Mouse (Mus musculus) stomach, postnatal 0 days (tissue): Measurements from ENCODE around the gene Uap1l1. TPM values are rescaled to one million over a fixed set of nuclear protein-coding genes. Genes with fewer than 3 reads are reported as not detected.

ENCODE experiments used
- ATAC-seq: fragments of 200-750 bp; cut with Nextera tagmentation; 2 replicates; pipeline ENCODE4 v1.8.0; 2017; ENCODE audit not compliant: low FRiP score, low TSS enrichment
- DNase-seq: peaks from one replicate; pipeline ENCODE4 v3.0.0-alpha.2; 2016; ENCODE audit warnings: low spot score
- H3K27ac ChIP-seq: fragments of 300-500 bp; sonication (generic); replicated peaks from 2 replicates; pipeline ENCODE4 v1.5.1; 2014; ENCODE audit warnings: mild to moderate bottlenecking, control low read depth
- H3K27me3 ChIP-seq: fragments of 300-500 bp; sonication (generic); 2 replicates; pipeline ENCODE4 v1.6.1; 2014; ENCODE audit warnings: low read length; ENCODE audit not compliant: control insufficient read depth, insufficient read depth
- H3K36me3 ChIP-seq: fragments of 300-500 bp; sonication (generic); 2 replicates; pipeline ENCODE4 v1.6.1; 2014; ENCODE audit warnings: low read length, mixed read lengths; ENCODE audit not compliant: control insufficient read depth, insufficient read depth
- H3K4me1 ChIP-seq: fragments of 300-500 bp; sonication (generic); replicated peaks from 2 replicates; pipeline ENCODE4 v1.6.1; 2014; ENCODE audit warnings: antibody characterized with exemption; ENCODE audit not compliant: control insufficient read depth, insufficient read depth
- H3K4me2 ChIP-seq: fragments of 300-500 bp; sonication (generic); replicated peaks from 2 replicates; pipeline ENCODE4 v1.6.1; 2014; ENCODE audit warnings: low read depth, mild to moderate bottlenecking, control low read depth, moderate library complexity
- H3K4me3 ChIP-seq: fragments of 300-500 bp; sonication (generic); 2 replicates; pipeline ENCODE4 v1.5.1; 2014; ENCODE audit warnings: low read depth, low read length, control low read depth
- H3K9ac ChIP-seq: fragments of 300-500 bp; sonication (generic); 2 replicates; pipeline ENCODE4 v1.6.1; 2014; ENCODE audit warnings: mild to moderate bottlenecking, low read length, control low read depth, mixed read lengths
- H3K9me3 ChIP-seq: fragments of 300-500 bp; sonication (generic); 2 replicates; pipeline ENCODE4 v1.6.1; 2016; ENCODE audit warnings: low read length; ENCODE audit not compliant: control insufficient read depth
- CTCF ChIP-seq: IDR thresholded peaks from 2 replicates; pipeline ENCODE4 v1.5.1; 2016; ENCODE audit warnings: antibody characterized with exemption, low read depth, mild to moderate bottlenecking, moderate library complexity
- EP300 ChIP-seq: optimal IDR thresholded peaks from 2 replicates; pipeline ENCODE3; 2016; ENCODE audit warnings: antibody characterized with exemption
- WGBS: fragments of 180-500 bp; shearing (Covaris S2); extraction: QIAGEN DNeasy Blood & Tissue Kit; methylation state at CpG from one replicate; pipeline ENCODE4 v1.1.7; 2014; 5-methylcytosine and 5-hydroxymethylcytosine counted together
- polyA plus RNA-seq: library from polyadenylated mRNA; unstranded; fragments of >200 nt; fragmentation: Nextera tagmentation; extraction: Ambion mirVana; gene quantifications from 2 replicates; pipeline ENCODE4 v1.2.1, GENCODE M21; 2015

Gene Uap1l1
- polyA plus RNA-seq, 1 experiment from 2014 or later = 33.2 TPM

DNA sequence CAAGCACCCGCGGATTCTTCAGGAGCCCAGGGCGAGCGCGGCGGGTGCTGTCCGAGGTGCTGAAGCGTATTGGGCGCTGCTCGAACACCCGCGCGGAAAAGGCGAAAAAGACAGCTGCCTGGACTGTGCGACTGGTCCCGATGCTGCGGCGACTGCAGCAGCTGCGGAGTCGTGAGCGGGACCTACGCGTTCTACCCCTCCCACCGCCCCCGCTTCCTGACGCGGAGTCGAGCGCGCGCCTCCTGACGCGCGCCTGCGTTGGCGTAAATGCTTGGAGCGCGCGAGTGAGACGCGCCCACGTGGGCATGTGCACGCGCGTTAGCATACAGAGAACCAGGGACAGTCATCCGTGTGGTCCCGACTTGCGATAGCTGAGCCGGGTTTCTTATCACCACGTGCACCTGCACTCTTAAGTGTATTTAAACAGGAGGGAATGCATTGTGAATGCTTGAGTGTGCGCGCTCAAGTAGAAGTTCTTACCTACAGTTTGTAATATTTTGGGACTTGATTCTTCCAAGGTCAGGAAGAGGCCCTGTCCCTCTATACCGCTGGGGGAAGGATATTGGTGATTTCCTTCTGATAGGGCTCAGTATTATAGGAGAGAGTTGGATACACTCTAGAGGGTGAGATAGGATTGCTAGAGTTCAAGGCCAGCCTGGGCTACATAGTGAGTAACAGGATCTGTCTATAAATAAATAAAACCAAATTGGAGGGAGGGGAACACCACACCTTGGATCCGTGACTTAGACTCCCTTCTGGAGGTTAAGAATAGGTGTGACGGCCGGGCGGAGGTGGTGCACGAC lies 46.3 kb downstream of the Uap1l1 start, which contains the start of gene Grin1:
Gene Grin1, minus strand, starts transcription at position 217 of the 803 bp plus-strand sequence.
- no peaks in the 10 kb centered on the region for H3K9me3 ChIP-seq
- H3K36me3 ChIP-seq = no peaks in the 10 kb centered on the region
- no peak within 1 kb of the TSS for H3K9ac ChIP-seq
- DNase-seq = peak; percentile 75
- WGBS = 10% methylated on average over 57 of the region's 58 CpGs
- peak; percentile 60; the same call in 1 of the 2 replicates for ATAC-seq
- H3K4me1 ChIP-seq = no peaks in the 10 kb centered on the region
- H3K27me3 ChIP-seq = no peaks in the 10 kb centered on the region
- no peak within 1 kb of the TSS for H3K27ac ChIP-seq
- TF ChIP-seq CTCF (no peak), EP300 (no peak)
- H3K4me2 ChIP-seq = peak within 1 kb of the TSS; percentile 48
- peak within 1 kb of the TSS; percentile 24 for H3K4me3 ChIP-seq

DNA sequence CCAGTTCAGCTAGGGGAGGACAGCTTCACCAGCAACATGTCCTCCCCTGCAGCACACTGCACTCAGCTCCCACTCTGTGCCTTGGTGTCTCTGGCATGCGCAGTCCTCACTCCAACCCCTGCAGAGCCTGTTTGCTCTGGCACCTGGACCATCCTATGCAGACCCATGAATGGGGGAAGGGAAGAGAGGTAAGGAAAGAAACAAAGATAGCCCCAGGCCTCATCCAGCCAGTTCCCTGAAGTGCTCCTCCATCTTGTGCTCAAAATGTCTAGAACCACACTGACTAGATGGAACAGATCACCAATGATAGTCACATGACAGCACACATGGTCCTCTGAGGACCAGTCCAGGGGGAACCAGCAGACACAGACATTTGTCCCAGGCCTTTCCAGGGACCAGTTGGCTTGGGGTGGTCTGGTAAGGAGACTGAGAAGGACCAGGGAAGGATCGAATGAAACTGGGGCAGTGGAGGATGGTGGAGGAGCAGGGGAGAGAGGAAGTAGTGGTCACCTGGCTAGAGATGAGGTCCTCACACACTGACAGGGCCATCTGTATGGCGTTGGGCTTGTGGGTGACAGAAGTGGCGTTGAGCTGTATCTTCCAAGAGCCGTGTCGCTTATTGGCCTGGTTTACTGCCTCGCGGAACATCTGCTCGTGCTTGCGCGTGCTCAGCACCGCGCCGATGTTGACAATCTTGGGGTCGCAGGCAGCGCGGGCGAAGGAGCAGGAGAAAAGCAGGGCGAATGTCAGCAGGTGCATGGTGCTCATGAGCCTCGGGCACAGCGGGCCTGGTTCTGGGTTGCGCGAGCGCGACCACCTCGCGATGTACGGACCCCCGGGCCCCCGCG lies 47.1 kb downstream of the Uap1l1 start:
- Histone ChIP-seq H3K27ac (no peak overlapping the region), H3K4me1 (no peaks in the 10 kb centered on the region), H3K9me3 (no peaks in the 10 kb centered on the region), H3K4me3 (peak overlapping the region; percentile 24), H3K9ac (no peak overlapping the region), H3K4me2 (peak overlapping the region; percentile 48), H3K27me3 (no peaks in the 10 kb centered on the region), H3K36me3 (no peaks in the 10 kb centered on the region)
- DNase-seq (no peak), ATAC-seq (peak; percentile 31; the same call in 1 of the 2 replicates)
- TF ChIP-seq EP300 (no peak), CTCF (no peak)
- WGBS = 6% methylated on average over 30 of the region's 31 CpGs

DNA sequence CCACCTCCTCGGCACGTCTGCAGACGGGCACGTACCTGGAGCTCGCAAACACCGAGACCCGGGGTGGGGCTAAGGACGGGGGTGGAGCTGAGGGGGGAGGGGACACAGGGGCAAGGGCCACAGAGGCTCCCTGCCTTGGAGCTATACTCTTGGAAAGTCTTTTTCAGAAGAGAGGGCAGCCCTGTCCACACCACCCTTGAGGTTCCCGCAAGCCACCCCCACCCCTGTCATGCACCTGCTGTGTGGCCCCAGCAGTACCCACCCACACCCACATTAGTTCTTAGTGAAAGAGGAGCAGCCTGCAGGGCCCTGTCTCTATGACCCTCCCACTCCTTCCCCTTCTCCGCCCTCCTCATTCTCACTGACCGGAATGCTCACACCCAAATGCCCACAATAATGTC lies 54.0 kb downstream of the Uap1l1 start:
- Histone ChIP-seq H3K9ac (no peak overlapping the region), H3K27ac (no peak overlapping the region), H3K27me3 (no peaks in the 10 kb centered on the region), H3K9me3 (no peaks in the 10 kb centered on the region), H3K4me1 (no peaks in the 10 kb centered on the region), H3K36me3 (no peaks in the 10 kb centered on the region), H3K4me3 (no peak overlapping the region), H3K4me2 (0 out of 2 replicates have a peak overlapping the region, but pooled peaks have one; percentile 27)
- no peak for TF ChIP-seq CTCF
- TF ChIP-seq EP300 = no peak
- 0 out of 2 replicates have a peak, but pooled peaks have one; percentile 48 for ATAC-seq
- 7% methylated on average over 11 of the region's 11 CpGs for WGBS
- peak; percentile 66 for DNase-seq

DNA sequence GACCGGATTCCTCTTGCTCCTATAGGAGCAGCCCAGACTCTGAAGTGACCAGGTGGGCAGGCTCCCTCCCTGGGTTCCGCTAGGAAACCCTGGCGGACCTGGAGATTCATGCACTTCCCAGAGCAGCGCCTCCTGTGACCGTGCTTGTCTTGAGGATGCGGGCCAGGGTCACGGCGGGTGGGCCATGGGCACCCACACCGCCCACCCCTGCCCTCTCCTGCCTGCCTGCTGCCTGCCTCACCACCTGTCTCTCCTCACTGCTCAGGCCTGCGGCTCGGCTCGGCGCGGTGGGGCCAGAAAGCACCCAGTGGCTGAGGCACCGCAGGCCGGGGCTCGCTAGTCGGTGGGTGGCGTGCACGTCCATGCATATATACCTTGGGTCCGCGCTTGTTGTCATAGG lies 54.5 kb downstream of the Uap1l1 start:
- no peak overlapping the region for H3K4me3 ChIP-seq

DNA sequence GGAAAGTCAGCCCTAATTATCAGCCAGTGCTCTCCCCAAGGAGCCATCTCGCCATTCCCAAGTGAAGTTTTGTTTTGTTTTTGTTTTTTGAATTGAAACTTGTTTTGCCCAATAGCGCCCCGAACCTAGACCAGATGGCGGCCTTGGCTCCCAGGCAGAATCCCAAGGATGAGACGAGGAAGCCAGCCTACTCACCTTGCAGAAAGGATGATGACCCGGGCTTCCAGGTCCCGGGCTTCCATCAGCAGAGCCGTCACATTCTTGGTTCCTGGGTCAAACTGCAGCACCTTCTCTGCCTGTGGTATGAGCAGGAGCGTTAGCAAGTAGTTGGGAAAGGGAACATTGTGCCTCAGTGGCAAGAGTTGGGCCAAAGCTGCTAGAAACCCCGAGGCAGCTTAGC lies 55.3 kb downstream of the Uap1l1 start:
- H3K4me2 ChIP-seq = no peak overlapping the region
- H3K27ac ChIP-seq = no peak overlapping the region
- H3K27me3 ChIP-seq = no peaks in the 10 kb centered on the region
- H3K9me3 ChIP-seq = no peaks in the 10 kb centered on the region
- 56% methylated on average over 10 of the region's 10 CpGs for WGBS
- H3K9ac ChIP-seq = no peak overlapping the region
- H3K36me3 ChIP-seq = no peaks in the 10 kb centered on the region
- no peak for ATAC-seq
- TF ChIP-seq EP300 (no peak), CTCF (no peak)
- H3K4me1 ChIP-seq = 0 out of 2 replicates have a peak, but pooled peaks cover under 1% of the 10 kb centered on the region
- H3K4me3 ChIP-seq = no peak overlapping the region
- no peak for DNase-seq

More for the DNA sequence above, 54.5 kb downstream of the Uap1l1 start:
- H3K9me3 ChIP-seq = no peaks in the 10 kb centered on the region
- 2% methylated on average over 22 of the region's 22 CpGs for WGBS
- DNase-seq (no peak), ATAC-seq (no peak)
- H3K4me2 ChIP-seq = peak overlapping the region; percentile 27
- no peaks in the 10 kb centered on the region for H3K27me3 ChIP-seq
- no peak for TF ChIP-seq EP300
- no peak; the same call in 1 of the 2 replicates for TF ChIP-seq CTCF
- no peaks in the 10 kb centered on the region for H3K36me3 ChIP-seq
- no peak overlapping the region for H3K9ac ChIP-seq
- no peak overlapping the region for H3K27ac ChIP-seq
- no peaks in the 10 kb centered on the region for H3K4me1 ChIP-seq

Other genes starting within 250 kb of the Uap1l1 start
- gene Nrarp, start 184.9 kb downstream of the Uap1l1 start, polyA plus RNA-seq = 25.3 and 25.6 TPM in 2 replicates
- gene Tor4a, start 168.8 kb downstream of the Uap1l1 start, polyA plus RNA-seq = 13.1 and 13.7 TPM in 2 replicates
- gene Nelfb, start 154.2 kb downstream of the Uap1l1 start, polyA plus RNA-seq = 58.6 and 59.1 TPM in 2 replicates
- not detected in 2 replicates for gene Stpg3, start 151.0 kb downstream of the Uap1l1 start, polyA plus RNA-seq
- 0.92 TPM in 1 of 2 replicates, not detected in the other for gene Fam166a, start 146.9 kb downstream of the Uap1l1 start, polyA plus RNA-seq
- gene Tubb4b, start 141.0 kb downstream of the Uap1l1 start, polyA plus RNA-seq = 475 and 486 TPM in 2 replicates
- gene Slc34a3, start 131.3 kb downstream of the Uap1l1 start, polyA plus RNA-seq = 0.10 and 0.12 TPM in 2 replicates
- gene Rnf224, start 128.9 kb downstream of the Uap1l1 start, polyA plus RNA-seq = 0.51 and 0.91 TPM in 2 replicates
- gene Rnf208, start 123.4 kb downstream of the Uap1l1 start, polyA plus RNA-seq = 26.8 and 31.7 TPM in 2 replicates
- gene Cysrt1, start 123.2 kb downstream of the Uap1l1 start, polyA plus RNA-seq = 326 and 355 TPM in 2 replicates
- gene AL732309.1, start 118.8 kb downstream of the Uap1l1 start, polyA plus RNA-seq = 12.8 and 16.6 TPM in 2 replicates
- gene Tmem203, start 110.2 kb downstream of the Uap1l1 start, polyA plus RNA-seq = 38.2 and 39.7 TPM in 2 replicates
- gene Tprn, start 103.1 kb downstream of the Uap1l1 start, polyA plus RNA-seq = 17.4 and 20.3 TPM in 2 replicates
- gene Ssna1, start 93.2 kb downstream of the Uap1l1 start, polyA plus RNA-seq = 149 and 162 TPM in 2 replicates
- gene Anapc2, start 93.2 kb downstream of the Uap1l1 start, polyA plus RNA-seq = 57.5 and 59.6 TPM in 2 replicates
- not detected in 2 replicates for gene Tmem210, start 77.5 kb downstream of the Uap1l1 start, polyA plus RNA-seq
- 34.9 and 42.1 TPM in 2 replicates for gene Lrrc26, start 75.8 kb downstream of the Uap1l1 start, polyA plus RNA-seq
- gene Grin1, start 46.5 kb downstream of the Uap1l1 start, polyA plus RNA-seq = 1.3 TPM in 2 replicates
- gene Man1b1, start 33.3 kb downstream of the Uap1l1 start, polyA plus RNA-seq = 29.2 and 29.9 TPM in 2 replicates
- 9.5 and 9.9 TPM in 2 replicates for gene Dpp7, start 9.3 kb downstream of the Uap1l1 start, polyA plus RNA-seq
- gene Sapcd2, start 6.6 kb upstream of the Uap1l1 start, polyA plus RNA-seq = 14.1 and 16.6 TPM in 2 replicates
- gene Entpd2, start 30.2 kb upstream of the Uap1l1 start, polyA plus RNA-seq = 21.2 and 23.3 TPM in 2 replicates
- gene Npdc1, start 33.7 kb upstream of the Uap1l1 start, polyA plus RNA-seq = 52.8 and 53.0 TPM in 2 replicates
- 0.12 TPM in 1 of 2 replicates, not detected in the other for gene Fut7, start 57.6 kb upstream of the Uap1l1 start, polyA plus RNA-seq
- 1.7 and 2.6 TPM in 2 replicates for gene Abca2, start 63.0 kb upstream of the Uap1l1 start, polyA plus RNA-seq
- 246 and 272 TPM in 2 replicates for gene Clic3, start 91.2 kb upstream of the Uap1l1 start, polyA plus RNA-seq
- 51.7 and 59.7 TPM in 2 replicates for gene Paxx, start 95.4 kb upstream of the Uap1l1 start, polyA plus RNA-seq
- gene Ptgds, start 104.4 kb upstream of the Uap1l1 start, polyA plus RNA-seq = 4.7 and 5.2 TPM in 2 replicates
- gene Lcn12, start 128.2 kb upstream of the Uap1l1 start, polyA plus RNA-seq = not detected in 2 replicates
- gene Fbxw5, start 135.1 kb upstream of the Uap1l1 start, polyA plus RNA-seq = 39.3 and 47.5 TPM in 2 replicates
- gene C8g, start 136.0 kb upstream of the Uap1l1 start, polyA plus RNA-seq = 2.8 and 3.8 TPM in 2 replicates
- gene Traf2, start 181.3 kb upstream of the Uap1l1 start, polyA plus RNA-seq = 15.9 and 16.0 TPM in 2 replicates
- 351 and 372 TPM in 2 replicates for gene Edf1, start 192.2 kb upstream of the Uap1l1 start, polyA plus RNA-seq
- gene Mamdc4, start 209.2 kb upstream of the Uap1l1 start, polyA plus RNA-seq = 0.34 and 0.55 TPM in 2 replicates
- 87.0 and 87.5 TPM in 2 replicates for gene Phpt1, start 209.5 kb upstream of the Uap1l1 start, polyA plus RNA-seq
- gene Ajm1, start 216.1 kb upstream of the Uap1l1 start, polyA plus RNA-seq = 0.29 and 0.52 TPM in 2 replicates
- gene Rabl6, start 242.8 kb upstream of the Uap1l1 start, polyA plus RNA-seq = 30.9 and 32.2 TPM in 2 replicates